Mouse (Mus musculus): ENCODE data around the gene Ephb2. TPM values are rescaled to one million over a fixed set of nuclear protein-coding genes. Genes with fewer than 3 reads are reported as not detected.

The Ephb2 gene
- polyA plus RNA-seq, 1 experiment = 2.7 TPM

DNA sequence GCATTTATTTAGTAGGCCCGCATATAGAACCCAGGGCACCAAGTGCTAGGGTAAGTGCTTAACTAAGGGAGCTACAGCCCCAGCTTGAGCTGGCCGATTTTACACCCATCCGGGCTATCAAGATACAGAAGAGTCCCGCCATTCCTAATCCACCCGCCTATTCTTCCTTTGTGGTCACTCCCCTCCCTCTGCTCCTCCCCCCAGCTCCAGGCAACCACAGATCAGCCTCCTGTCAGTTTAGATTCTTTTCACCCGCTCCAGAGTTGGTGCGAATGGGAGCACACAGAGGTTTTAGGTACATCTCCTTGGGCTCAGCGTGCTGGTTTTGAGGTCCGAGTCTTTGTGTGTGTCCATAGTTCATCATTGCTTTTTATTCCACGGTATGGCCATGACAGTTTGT, 196.9 kb downstream of the Ephb2 start:
- H3K27me3 ChIP-seq (ENCODE audit: control insufficient read depth, insufficient read depth, low read length) = 0 out of 2 replicates have a peak, but pooled peaks cover 1% of the 10 kb centered on the region

DNA sequence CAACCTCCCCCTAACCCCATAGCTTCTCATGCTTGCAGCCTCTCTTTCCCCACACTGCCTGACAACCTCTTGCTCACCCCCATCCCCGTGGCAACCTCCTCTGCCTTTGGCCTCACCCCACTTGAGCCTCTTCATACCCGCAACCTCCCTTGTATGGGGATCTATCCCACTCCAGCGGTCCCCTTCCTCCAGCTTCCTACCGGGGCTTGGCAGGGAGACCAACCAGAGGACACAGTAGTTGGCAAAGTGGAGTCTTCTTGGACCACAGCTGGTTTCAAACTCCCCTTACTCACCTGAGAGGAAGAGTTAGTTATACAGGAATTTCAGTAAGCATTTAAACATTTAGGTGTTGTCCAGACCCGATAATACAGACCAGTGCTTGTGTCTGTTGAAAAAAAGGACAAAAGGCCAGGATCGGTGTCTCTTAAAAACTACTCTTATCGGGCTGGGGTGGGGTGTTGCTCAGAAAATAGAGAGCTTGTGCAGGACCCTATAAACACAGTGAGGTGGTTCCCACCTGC, 197.5 kb downstream of the Ephb2 start:
- no peak for DNase-seq (ENCODE audit: low read depth in 1 of 2, low spot score in 2 of 2)
- peaks cover 4% of the 10 kb centered on the region; the same call in 1 of the 2 replicates for H3K4me1 ChIP-seq (ENCODE audit: control insufficient read depth, insufficient read depth, insufficient read length)
- 82% methylated on average over 7 of the region's 7 CpGs for WGBS
- 0 out of 2 replicates have a peak, but pooled peaks cover 1% of the 10 kb centered on the region for H3K27me3 ChIP-seq (ENCODE audit: control insufficient read depth, insufficient read depth, low read length)
- TF ChIP-seq POLR2A (IDR thresholded peaks at IDR 0.05; ENCODE audit: low read depth, low read length) = no peak
- H3K4me3 ChIP-seq (ENCODE audit: extremely low read depth, insufficient read depth, insufficient read length) = no peak overlapping the region
- H3K36me3 ChIP-seq (ENCODE audit: control insufficient read depth, insufficient read depth, low read length) = no peaks in the 10 kb centered on the region
- no peak overlapping the region for H3K27ac ChIP-seq (ENCODE audit: insufficient read depth, low read length)

More for the DNA sequence above, 196.9 kb downstream of the Ephb2 start:
- WGBS = 43% methylated on average over 10 of the region's 10 CpGs
- Histone ChIP-seq H3K4me3 (ENCODE audit: extremely low read depth, insufficient read depth, insufficient read length) (no peak overlapping the region), H3K36me3 (ENCODE audit: control insufficient read depth, insufficient read depth, low read length) (no peaks in the 10 kb centered on the region), H3K4me1 (ENCODE audit: control insufficient read depth, insufficient read depth, insufficient read length) (peaks cover 4% of the 10 kb centered on the region; the same call in 1 of the 2 replicates), H3K27ac (ENCODE audit: insufficient read depth, low read length) (no peak overlapping the region)
- no peak for DNase-seq (ENCODE audit: low read depth in 1 of 2, low spot score in 2 of 2)
- TF ChIP-seq POLR2A (IDR thresholded peaks at IDR 0.05; ENCODE audit: low read depth, low read length) (no peak), CTCF (IDR thresholded peaks at IDR 0.05; ENCODE audit: extremely low read depth, insufficient read depth, insufficient read length, insufficient replicate concordance) (no peak)

DNA sequence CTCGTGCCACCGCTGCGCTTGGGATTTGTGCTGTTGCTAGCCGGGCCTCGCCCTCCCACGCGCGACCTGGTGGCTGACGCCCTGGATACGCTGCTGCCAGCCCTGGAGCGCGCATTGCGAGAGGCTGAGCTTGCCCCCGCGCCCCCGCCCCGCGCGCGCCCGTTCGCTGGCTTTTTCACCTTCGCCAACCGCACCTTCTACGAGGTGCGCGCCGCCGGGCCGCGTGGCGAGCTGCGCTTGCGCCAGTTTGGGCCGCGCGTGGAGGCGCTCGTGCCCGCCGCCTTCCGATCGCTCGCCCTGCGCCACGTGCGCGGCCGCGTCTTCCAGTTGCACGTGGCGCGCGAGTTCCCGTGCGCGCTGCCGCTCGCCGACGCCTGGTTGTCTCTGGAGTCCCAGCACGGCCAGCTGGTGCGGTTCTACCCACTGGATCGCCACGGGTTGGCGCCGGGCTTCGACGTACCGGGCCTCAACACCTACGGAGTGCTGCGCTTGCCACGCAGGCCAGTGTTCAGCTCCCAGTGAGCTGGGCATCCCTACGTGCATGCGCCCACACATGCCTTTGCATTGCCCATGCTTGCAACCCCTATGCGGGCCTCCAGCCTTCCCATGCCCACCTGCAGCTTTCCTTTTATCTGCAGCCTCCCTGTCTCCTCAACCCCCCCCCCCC, 198.1 kb downstream of the Ephb2 start:
- TF ChIP-seq CTCF (IDR thresholded peaks at IDR 0.05; ENCODE audit: extremely low read depth, insufficient read depth, insufficient read length, insufficient replicate concordance) (no peak), POLR2A (IDR thresholded peaks at IDR 0.05; ENCODE audit: low read depth, low read length) (no peak)
- H3K4me3 ChIP-seq (ENCODE audit: extremely low read depth, insufficient read depth, insufficient read length) = no peak overlapping the region
- H3K27me3 ChIP-seq (ENCODE audit: control insufficient read depth, insufficient read depth, low read length) = 0 out of 2 replicates have a peak, but pooled peaks cover 1% of the 10 kb centered on the region
- H3K4me1 ChIP-seq (ENCODE audit: control insufficient read depth, insufficient read depth, insufficient read length) = peaks cover 4% of the 10 kb centered on the region; the same call in 1 of the 2 replicates
- no peak for DNase-seq (ENCODE audit: low read depth in 1 of 2, low spot score in 2 of 2)
- no peaks in the 10 kb centered on the region for H3K36me3 ChIP-seq (ENCODE audit: control insufficient read depth, insufficient read depth, low read length)
- 6% methylated on average over 76 of the region's 76 CpGs for WGBS
- H3K27ac ChIP-seq (ENCODE audit: insufficient read depth, low read length) = no peak overlapping the region

DNA sequence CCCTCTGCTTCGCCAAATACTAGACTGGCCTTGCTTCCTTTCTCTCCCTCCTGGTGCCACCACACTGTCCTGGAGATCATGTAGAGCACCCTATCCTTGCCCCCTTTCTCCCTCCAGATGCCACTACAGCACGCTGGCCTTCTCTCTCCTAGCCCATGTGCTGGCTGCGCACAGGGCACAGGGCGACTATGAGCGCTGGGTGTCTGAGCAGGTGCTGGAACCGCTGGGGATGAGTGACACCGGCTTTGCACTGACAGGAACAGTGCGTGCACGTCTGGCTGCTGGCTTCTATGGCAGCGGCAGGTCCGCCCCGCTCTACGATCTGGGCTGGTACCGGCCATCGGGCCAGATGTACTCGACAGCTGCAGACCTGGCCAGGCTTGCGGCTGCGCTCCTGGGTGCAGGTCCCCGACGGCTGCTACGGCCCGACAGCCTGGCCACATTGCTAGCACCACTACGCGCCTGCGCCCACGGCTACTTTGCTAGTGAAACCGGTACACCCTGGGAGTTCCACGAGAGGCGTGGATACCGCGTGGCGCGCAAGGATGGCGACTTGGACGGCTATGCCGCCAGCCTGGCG, 198.7 kb downstream of the Ephb2 start:
- H3K36me3 ChIP-seq (ENCODE audit: control insufficient read depth, insufficient read depth, low read length) = no peaks in the 10 kb centered on the region
- H3K27me3 ChIP-seq (ENCODE audit: control insufficient read depth, insufficient read depth, low read length) = 0 out of 2 replicates have a peak, but pooled peaks cover 1% of the 10 kb centered on the region
- no peak for DNase-seq (ENCODE audit: low read depth in 1 of 2, low spot score in 2 of 2)
- H3K4me1 ChIP-seq (ENCODE audit: control insufficient read depth, insufficient read depth, insufficient read length) = peaks cover 4% of the 10 kb centered on the region; the same call in 1 of the 2 replicates
- WGBS = 30% methylated on average over 37 of the region's 37 CpGs
- TF ChIP-seq POLR2A (IDR thresholded peaks at IDR 0.05; ENCODE audit: low read depth, low read length) (no peak), CTCF (IDR thresholded peaks at IDR 0.05; ENCODE audit: extremely low read depth, insufficient read depth, insufficient read length, insufficient replicate concordance) (no peak)
- no peak overlapping the region for H3K4me3 ChIP-seq (ENCODE audit: extremely low read depth, insufficient read depth, insufficient read length)
- no peak overlapping the region for H3K27ac ChIP-seq (ENCODE audit: insufficient read depth, low read length)

DNA sequence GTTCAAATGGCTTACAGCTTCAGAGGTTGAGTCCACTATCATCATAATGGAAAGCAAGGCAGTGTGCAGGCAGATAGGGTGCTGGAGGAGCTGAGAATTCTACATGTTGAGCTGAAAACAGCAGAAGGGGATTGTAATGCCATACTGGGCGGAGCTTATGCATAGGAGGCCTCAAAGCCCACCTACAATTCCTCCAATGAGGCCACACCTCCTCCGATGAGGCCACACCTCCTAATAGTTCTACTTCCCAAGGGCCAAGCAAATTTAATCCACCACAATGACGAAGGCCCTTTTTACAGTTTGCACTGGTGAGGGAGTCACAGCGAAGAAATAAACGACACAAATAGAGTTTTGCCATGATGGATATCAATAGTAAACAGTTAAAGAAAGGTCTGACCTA, 199.3 kb downstream of the Ephb2 start:
- 86% methylated on average over 5 of the region's 5 CpGs for WGBS
- Histone ChIP-seq H3K27me3 (ENCODE audit: control insufficient read depth, insufficient read depth, low read length) (0 out of 2 replicates have a peak, but pooled peaks cover 1% of the 10 kb centered on the region), H3K4me3 (ENCODE audit: extremely low read depth, insufficient read depth, insufficient read length) (no peak overlapping the region), H3K4me1 (ENCODE audit: control insufficient read depth, insufficient read depth, insufficient read length) (peaks cover 4% of the 10 kb centered on the region; the same call in 1 of the 2 replicates), H3K27ac (ENCODE audit: insufficient read depth, low read length) (no peak overlapping the region), H3K36me3 (ENCODE audit: control insufficient read depth, insufficient read depth, low read length) (no peaks in the 10 kb centered on the region)
- no peak for DNase-seq (ENCODE audit: low read depth in 1 of 2, low spot score in 2 of 2)
- no peak for TF ChIP-seq CTCF (IDR thresholded peaks at IDR 0.05; ENCODE audit: extremely low read depth, insufficient read depth, insufficient read length, insufficient replicate concordance)
- TF ChIP-seq POLR2A (IDR thresholded peaks at IDR 0.05; ENCODE audit: low read depth, low read length) = no peak

DNA sequence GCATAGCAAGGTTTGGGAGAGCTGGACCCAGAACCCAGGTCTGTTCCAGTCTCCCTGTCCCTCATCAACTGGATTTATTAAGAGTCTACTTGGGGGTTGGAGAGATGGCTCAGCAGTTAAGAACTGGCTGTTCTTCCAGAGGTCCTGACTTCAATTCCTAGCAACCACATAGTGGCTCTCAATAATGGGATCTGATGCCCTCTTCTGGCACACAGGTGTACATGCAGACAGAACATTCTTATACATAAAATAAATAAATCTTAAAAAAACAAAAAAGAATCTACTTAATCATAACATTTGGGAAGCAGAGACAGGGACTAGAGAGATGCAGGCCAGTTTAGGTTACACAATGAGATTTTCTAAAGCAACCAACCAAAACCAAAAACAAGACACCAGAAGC, 199.8 kb downstream of the Ephb2 start:
- DNase-seq (ENCODE audit: low read depth in 1 of 2, low spot score in 2 of 2) = no peak
- Histone ChIP-seq H3K27me3 (ENCODE audit: control insufficient read depth, insufficient read depth, low read length) (0 out of 2 replicates have a peak, but pooled peaks cover 1% of the 10 kb centered on the region), H3K36me3 (ENCODE audit: control insufficient read depth, insufficient read depth, low read length) (no peaks in the 10 kb centered on the region), H3K4me1 (ENCODE audit: control insufficient read depth, insufficient read depth, insufficient read length) (peaks cover 4% of the 10 kb centered on the region; the same call in 1 of the 2 replicates), H3K4me3 (ENCODE audit: extremely low read depth, insufficient read depth, insufficient read length) (no peak overlapping the region), H3K27ac (ENCODE audit: insufficient read depth, low read length) (no peak overlapping the region)
- TF ChIP-seq POLR2A (IDR thresholded peaks at IDR 0.05; ENCODE audit: low read depth, low read length) = no peak
- TF ChIP-seq CTCF (IDR thresholded peaks at IDR 0.05; ENCODE audit: extremely low read depth, insufficient read depth, insufficient read length, insufficient replicate concordance) = no peak

Data from spleen, adult 2 months (tissue).